Mouse (Mus musculus) bone marrow, adult 2 months (tissue): Measurements from ENCODE around the gene Tenm4. TPM values are rescaled to one million over a fixed set of nuclear protein-coding genes. Genes with fewer than 3 reads are reported as not detected.

ENCODE experiments used
- H3K27ac ChIP-seq: fragments of 200-500 bp; 2 replicates; pipeline ENCODE4 v1.5.1; 2012; ENCODE audit warnings: low read depth, mild to moderate bottlenecking, control low read depth, inconsistent platforms, low read length; ENCODE audit not compliant: control insufficient read depth, poor library complexity, insufficient read depth
- H3K4me1 ChIP-seq: fragments of 200-500 bp; 2 replicates; pipeline ENCODE4 v1.6.1; 2011; ENCODE audit warnings: low read length; ENCODE audit not compliant: control insufficient read depth, insufficient read depth
- H3K4me3 ChIP-seq: fragments of 200-500 bp; replicated peaks from 2 replicates; pipeline ENCODE3; 2011; ENCODE audit warnings: mild to moderate bottlenecking, low read depth, low read length, control low read depth; ENCODE audit not compliant: control insufficient read depth
- CTCF ChIP-seq: fragments of 200-500 bp; IDR thresholded peaks from 2 replicates; pipeline ENCODE4 v1.5.1; 2011; ENCODE audit warnings: low read length, control low read depth; ENCODE audit not compliant: control insufficient read depth, insufficient read depth
- POLR2A ChIP-seq: fragments of 200-500 bp; IDR thresholded peaks from 2 replicates; pipeline ENCODE4 v1.6.1; 2011; ENCODE audit warnings: low read depth, mild to moderate bottlenecking, control low read depth, low read length, borderline replicate concordance; ENCODE audit not compliant: control insufficient read depth
- WGBS: fragments of 180-500 bp; shearing (Covaris S2); methylation state at CpG from one replicate; pipeline ENCODE4 v1.1.7; 2018; 5-methylcytosine and 5-hydroxymethylcytosine counted together
- polyA plus RNA-seq: library from polyadenylated mRNA; stranded (reverse); fragments of >200 nt; gene quantifications from 2 replicates; pipeline ENCODE4 v1.2.4, GENCODE M21; 2011; ENCODE audit warnings: low replicate concordance; ENCODE audit not compliant: missing spikeins, insufficient read depth, insufficient read length

Tenm4 gene
- polyA plus RNA-seq, 1 experiment: 1.3 TPM

DNA sequence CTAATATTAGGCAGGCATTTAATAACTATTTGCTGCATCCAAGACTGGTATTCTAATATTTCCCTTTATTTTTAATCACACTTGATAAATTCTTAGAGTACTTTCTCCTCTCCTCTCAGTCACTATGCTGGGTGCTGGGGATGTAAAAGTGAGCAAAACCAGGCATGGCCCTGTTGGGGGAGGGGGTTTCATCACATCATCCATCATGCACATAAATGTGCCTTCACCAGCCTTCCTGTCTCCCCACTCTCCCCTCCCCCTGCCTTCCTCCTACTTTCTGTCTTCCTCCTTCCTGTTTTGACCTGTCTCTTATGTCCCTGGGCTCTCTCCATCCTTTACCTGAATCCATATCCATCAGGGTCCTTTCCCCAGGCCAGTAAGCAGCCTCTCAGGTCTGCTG is 416.4 kb downstream of the Tenm4 start:
- no peak for TF ChIP-seq POLR2A
- no peak for TF ChIP-seq CTCF
- H3K4me3 ChIP-seq: no peak overlapping the region
- H3K27ac ChIP-seq: no peak overlapping the region
- no peaks in the 10 kb centered on the region for H3K4me1 ChIP-seq

DNA sequence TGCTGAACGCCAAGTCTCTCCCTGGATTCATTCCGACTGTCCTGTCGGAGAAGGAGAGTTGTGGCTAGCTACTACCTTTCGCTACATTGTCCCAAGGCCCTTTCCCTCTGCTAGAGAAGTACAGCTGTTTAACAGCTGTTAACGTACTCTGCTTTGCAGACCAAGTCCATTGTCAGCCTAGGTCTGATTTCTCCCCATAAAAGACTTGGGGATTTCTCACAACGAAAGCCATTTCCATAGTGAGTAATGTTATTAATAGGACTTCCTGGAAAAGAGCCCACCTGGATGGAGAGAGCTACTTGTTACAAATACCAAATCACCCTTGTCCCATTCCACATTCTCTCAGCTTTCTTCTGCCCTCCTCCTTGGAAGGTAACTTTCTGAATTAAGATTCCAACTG is 417.5 kb downstream of the Tenm4 start:
- Histone ChIP-seq H3K4me3 (no peak overlapping the region), H3K27ac (no peak overlapping the region), H3K4me1 (no peaks in the 10 kb centered on the region)
- TF ChIP-seq CTCF (no peak), POLR2A (no peak)
- WGBS: 87% methylated on average over 6 of the region's 6 CpGs

DNA sequence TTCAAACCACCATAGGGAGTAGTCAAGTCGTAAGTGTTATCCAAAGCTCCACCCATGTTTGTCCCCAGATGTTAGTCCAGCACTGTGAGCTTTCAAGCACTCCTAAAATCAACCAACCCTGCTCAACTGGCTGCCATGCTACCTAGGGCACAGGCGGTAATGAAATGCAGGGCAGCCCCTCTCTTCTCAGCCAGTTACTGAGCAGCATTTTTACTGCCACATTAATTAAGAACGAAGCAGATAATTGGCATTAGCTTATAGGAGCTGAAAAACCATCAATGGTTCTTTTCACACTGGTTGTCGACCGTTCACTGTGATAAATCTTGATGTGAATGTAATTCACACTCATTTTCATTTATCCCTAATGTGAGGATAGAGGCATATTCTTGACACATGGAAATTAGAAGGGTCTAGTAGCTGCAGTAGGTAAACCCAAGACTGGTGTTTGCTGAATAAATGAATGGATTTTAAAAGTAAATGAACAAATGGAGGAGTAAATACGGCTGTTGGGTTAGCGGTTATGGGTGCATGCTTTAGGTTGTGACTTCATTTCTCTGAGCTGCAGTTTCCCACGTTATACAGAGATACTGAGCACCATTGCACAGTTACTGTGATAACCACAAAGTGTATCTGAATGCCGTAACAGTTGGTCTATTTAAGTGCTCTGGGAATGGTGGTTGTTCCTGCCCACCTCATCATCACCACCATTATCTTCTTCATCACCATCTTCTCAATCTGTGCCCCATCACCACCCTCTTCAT is 424.7 kb downstream of the Tenm4 start:
- TF ChIP-seq POLR2A (no peak), CTCF (no peak)
- Histone ChIP-seq H3K4me1 (no peaks in the 10 kb centered on the region), H3K27ac (no peak overlapping the region), H3K4me3 (no peak overlapping the region)
- WGBS: 77% methylated on average over 9 of the region's 9 CpGs

DNA sequence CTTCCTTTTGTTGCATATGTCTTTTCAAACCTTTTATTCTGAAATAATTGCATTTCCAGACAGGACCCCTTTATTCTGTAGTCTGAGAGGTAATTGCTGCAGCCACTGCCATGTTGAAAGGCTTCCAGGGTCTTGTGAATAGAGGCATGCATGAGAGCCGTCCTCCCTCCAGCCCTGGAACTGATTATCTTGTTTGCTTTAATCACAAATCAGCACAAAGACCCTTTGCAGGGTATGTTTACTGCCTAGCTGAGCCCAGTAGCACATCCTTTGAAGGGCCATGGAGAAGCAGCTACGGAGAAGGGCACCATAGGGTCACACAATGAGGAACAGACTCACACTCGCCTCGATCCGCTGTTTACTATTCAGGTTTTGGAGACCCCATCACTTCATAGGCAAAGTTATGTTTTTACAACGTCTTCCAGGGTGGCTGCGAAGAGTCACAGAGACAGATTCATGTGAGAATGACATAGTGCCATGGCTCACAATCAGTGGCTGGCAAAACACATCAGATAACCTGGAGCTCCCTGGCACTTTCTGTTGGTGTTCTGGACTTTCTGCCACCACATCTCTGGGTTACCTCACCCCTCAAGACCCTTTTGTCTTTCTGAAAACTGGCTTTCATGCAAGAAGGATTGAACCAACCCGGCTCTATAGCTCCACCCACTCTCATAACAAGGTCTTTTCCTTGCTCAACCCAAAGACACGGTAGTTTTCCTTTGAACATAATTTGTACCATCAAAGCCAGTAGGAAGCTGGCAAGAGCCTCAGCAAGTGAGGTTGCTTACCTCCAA is 425.6 kb downstream of the Tenm4 start:
- WGBS: 56% methylated on average over 9 of the region's 9 CpGs
- no peak overlapping the region for H3K4me3 ChIP-seq
- no peak for TF ChIP-seq CTCF
- H3K27ac ChIP-seq: no peak overlapping the region
- no peaks in the 10 kb centered on the region for H3K4me1 ChIP-seq

DNA sequence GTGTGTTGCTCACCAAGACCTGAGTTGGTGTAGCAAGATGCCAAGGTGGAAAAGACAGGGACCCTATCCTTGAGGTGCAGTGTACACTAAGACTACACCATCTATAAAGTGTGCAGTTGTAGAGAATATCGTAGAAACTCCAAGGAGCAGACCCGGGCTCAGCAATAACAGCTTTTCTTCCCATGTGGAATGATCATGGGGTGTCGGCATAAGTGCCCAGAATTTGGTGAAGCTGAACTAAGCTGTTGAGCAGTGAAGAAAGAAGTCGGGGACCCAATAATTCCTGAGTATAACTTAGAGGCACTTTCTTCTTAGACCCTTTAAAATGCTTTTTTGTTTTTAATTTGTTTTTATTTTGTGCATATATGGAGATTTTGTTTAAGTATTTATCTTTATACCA is 426.8 kb downstream of the Tenm4 start:
- Histone ChIP-seq H3K4me1 (no peaks in the 10 kb centered on the region), H3K27ac (no peak overlapping the region), H3K4me3 (no peak overlapping the region)
- TF ChIP-seq POLR2A: no peak
- no peak for TF ChIP-seq CTCF
- WGBS: 85% methylated on average over 4 of the region's 4 CpGs

DNA sequence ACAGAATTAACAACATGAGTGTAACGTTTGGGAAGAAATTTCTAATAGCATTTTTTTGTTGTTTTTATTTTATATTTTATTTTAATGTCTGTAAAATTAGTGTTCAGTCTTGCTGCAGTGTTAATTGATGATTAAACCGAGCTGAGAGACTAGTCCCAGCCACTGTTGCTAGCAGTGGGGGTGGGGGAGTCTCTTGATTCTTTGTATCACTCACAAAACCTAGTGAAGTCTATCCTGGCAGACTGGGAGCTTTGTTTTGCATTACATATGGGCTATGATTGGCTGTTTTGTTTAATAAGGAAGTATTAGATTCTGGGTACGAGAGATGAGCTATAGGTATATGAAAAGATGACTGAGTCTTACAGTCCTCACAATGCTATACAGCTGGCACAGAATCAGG is 428.0 kb downstream of the Tenm4 start:
- WGBS: 65% methylated on average over 3 of the region's 3 CpGs
- H3K27ac ChIP-seq: no peak overlapping the region
- no peak for TF ChIP-seq POLR2A
- no peak for TF ChIP-seq CTCF
- no peak overlapping the region for H3K4me3 ChIP-seq
- H3K4me1 ChIP-seq: no peaks in the 10 kb centered on the region

DNA sequence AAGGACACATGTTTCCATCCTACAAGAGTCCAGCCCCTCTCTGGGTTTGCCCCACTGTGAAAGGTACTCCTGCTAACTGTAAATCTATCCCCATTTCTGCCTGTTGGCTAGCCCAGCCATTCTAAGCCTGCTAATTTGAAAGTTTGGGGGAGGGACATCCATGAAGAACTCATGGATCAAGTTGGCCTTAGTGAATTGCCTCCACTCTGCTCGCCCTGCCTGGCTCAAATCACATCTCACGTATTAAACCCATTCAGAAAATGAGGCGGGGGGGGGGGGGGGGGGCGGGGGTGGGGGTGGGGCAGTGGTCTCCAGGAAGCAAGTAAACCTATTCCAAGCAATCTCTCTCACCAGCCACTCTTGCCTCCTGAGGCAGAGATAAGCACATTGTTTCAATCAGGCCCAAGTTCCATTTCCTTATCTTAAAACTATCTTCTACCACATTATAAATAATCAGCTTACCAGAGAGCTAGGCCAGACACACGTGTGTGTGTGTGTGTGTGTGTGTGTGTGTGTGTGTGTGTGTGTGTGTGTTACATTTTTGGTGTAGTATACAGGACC is 429.4 kb downstream of the Tenm4 start:
- TF ChIP-seq CTCF (no peak), POLR2A (no peak)
- WGBS: 22% methylated on average over 5 of the region's 5 CpGs
- Histone ChIP-seq H3K4me3 (no peak overlapping the region), H3K4me1 (no peaks in the 10 kb centered on the region), H3K27ac (no peak overlapping the region)

DNA sequence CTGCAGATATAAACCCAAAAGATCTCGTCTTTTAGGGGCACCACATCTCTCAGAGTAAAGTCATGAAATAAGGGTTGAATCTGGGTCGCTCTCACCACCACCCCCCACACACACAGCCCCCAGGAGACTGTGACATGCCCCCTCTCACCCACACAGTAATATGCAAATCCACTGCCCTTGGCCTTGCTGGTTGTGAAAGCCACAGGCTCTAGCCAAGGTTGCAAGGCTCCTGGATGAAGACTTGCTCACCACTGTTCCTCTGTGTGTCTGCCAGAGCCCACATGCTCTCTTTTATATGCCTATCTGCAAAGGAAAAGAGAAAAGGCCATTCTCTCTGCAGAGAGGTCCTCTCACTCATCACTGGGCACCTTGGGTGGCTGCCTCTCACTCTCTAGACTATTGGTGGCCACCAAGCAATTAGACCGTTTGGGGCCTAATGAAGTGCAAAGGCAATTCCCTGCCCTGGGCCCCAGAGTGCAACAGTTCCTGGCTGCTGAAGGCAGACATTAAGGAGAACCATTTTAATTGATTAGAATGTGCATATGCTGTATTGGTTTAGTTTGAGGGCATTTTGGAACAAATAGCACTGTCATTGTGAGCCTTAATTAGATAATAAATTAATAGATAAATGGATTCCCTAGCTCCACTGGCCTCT is 433.2 kb downstream of the Tenm4 start:
- no peaks in the 10 kb centered on the region for H3K4me1 ChIP-seq
- H3K27ac ChIP-seq: no peak overlapping the region
- no peak for TF ChIP-seq POLR2A
- no peak for TF ChIP-seq CTCF
- H3K4me3 ChIP-seq: no peak overlapping the region
- 83% methylated on average over 3 of the region's 3 CpGs for WGBS
